Mouse (Mus musculus): ENCODE results near the gene Scarf1. TPM values are rescaled to one million over a fixed set of nuclear protein-coding genes. Genes with fewer than 3 reads are reported as not detected.

Scarf1 gene
- 1 to 10 TPM; 1.6 to 1.9 (median 1.7) TPM for total RNA-seq (2022)

DNA sequence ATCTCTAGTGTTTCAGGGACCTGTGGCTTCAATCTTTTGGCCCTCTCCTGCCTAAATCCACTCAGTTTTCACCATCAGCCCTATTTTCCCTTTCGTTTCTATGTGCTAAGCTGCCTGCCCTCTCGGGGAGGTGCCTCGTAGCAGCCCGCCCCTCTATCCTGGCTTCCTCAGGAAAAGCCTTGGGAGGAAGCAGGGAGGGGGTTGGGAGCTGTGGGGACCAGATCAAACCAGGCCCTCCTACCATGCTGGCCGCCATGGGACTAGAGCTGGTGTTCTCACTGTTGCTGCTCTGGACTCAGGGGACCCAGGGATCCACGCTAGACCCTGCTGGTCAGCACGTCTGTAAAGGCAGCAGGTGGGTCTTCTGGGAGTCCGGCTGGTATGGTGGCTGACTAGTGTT is at the start of gene Scarf1:
Gene Scarf1 (plus strand): TSS at position 205 of the 400 bp plus-strand sequence.
- DNase-seq (ENCODE audit: low spot score in 2 of 2): no peak

DNA sequence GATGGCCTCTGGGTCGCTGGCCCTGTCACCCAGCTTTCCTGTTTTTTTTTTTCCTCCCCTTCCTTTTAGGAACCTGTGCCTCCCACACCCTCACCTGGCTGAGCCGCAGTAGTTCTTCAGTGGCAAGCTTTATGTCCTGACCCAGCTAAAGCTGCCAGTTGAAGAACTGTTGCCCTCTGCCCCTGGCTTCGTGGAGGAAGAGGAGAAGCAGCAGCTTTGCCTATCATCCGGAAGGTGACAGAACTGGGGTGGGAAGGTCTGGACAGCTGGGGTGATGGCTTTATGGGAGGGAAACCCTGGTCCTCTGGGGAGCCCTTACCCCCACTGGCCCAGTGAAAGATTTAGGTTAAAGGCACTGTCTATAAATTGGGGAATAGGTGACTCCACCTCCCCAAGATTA is 49.7 kb upstream of the Scarf1 start:
- DNase-seq (ENCODE audit: low spot score in 2 of 2): no peak

GRCm38 (mm10) chr11:75464417-75464816 is 48.9 kb upstream of the Scarf1 start:
- DNase-seq (ENCODE audit: low spot score in 2 of 2): no peak

- DNase-seq (ENCODE audit: low spot score in 2 of 2): no peak
Observed at GRCm38 (mm10) chr11:75465051-75465450, 48.3 kb upstream of the Scarf1 start.

DNA sequence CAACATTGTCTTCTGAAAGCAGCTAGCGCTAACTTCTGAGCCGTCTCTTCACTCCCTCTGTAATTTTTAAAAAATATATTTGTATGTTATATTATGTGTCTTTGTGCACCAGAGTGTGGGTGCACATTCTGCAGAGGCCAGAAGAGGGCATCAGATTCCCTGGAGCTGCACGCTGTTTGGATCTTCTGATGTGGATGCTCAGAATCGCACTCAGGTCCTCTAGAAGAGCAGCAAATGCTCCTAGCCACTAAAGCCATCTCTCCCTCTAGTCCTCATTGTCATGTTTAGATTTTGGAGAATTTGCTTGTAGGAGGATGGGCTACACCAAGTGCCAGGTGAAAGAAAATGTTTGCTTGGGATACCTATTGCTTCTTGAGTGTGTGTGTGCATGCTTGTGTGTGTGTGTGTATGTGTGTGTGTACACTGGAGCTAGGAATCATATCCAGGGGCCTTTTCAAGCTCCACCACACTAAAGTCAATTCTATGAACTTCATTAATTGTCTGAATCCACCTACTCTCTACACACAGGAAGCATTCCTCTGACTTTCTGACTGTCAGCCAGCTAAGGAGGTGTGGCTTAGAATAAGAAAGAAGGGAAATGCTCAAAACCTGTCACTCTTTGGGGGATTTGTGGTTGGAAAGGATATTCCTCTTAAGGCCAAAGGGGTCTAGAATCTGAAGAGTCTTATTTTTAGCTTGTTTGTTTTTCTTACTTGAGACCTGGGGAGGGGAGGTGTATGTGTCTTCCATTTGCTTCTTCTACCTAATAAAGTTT is 46.4 kb upstream of the Scarf1 start:
- DNase-seq (ENCODE audit: low spot score in 2 of 2): no peak

- no peak for DNase-seq (ENCODE audit: low spot score in 2 of 2)
Observed at GRCm38 (mm10) chr11:75467512-75468215, 45.7 kb upstream of the Scarf1 start.

DNA sequence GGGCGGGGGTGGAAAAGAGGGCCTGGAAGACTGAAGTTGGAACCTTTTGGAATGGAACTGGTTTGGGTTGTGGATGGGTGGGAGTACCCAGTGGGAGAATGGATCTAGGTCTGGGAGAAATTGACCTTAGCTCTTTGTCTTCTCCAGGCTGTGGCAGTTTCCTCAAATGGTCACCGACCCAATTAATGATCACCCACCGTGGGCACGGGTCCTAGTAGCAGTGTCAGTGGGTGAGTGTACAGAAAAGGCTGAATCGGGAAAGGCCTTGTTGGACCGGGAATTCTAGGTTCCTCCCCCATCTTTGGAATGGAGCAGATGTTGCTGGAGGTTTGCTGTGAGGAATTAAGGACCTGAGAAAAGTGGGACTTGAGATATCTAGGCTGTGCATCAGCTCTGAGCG is 44.9 kb upstream of the Scarf1 start:
- no peak for DNase-seq (ENCODE audit: low spot score in 2 of 2)

- DNase-seq (ENCODE audit: low spot score in 2 of 2): no peak
Observed at GRCm38 (mm10) chr11:75469261-75469660, 44.1 kb upstream of the Scarf1 start.

DNA sequence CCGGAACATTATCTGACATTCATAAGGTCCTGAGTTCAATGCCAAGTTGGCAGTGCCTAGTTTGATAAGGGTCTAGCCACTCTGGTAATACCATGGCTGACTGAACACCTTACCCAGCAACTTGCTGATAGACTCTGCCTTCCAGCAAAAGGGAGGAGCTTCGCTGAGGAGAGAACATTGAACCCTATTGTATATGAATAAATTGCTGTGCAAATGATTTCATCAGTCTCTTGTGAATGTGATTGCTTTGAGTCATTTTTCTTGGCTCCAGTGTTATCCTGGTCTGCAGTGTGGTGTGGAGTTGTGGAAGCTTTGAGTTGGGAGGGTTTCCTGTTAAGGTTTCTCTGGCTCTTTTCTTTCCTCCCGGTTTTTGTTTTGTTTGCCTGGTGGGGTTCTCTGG is 42.7 kb upstream of the Scarf1 start:
- DNase-seq (ENCODE audit: low spot score in 2 of 2): no peak

GRCm38 (mm10) chr11:75472469-75473081 is 40.8 kb upstream of the Scarf1 start:
- DNase-seq (ENCODE audit: low spot score in 2 of 2): no peak

- no peak for DNase-seq (ENCODE audit: low spot score in 2 of 2)
Observed at GRCm38 (mm10) chr11:75473376-75473775, 40.0 kb upstream of the Scarf1 start.

DNA sequence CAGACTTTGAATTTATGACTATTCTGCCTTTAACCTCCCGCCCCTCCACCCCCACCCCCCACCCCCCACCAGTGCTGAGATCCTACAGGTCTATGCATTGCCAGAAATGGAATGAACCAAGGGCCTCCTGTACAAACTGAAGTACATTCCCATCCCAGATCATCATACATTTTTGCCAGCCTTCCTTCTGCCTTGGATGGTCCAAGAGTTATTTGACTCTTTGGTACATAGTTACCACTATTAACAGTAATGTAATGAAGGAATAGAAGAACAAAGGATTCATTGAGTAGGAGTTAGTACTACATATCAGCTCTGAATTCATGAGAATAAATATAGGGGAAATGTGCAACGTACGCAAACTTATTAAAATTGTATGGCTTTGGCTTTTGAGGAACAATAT is 27.1 kb upstream of the Scarf1 start:
- no peak for DNase-seq (ENCODE audit: low spot score in 2 of 2)

- peak; percentile 96 to 99 for DNase-seq (ENCODE audit: low spot score in 2 of 2)
Observed at GRCm38 (mm10) chr11:75486601-75487285, 26.6 kb upstream of the Scarf1 start, which contains the start of gene Prpf8. Gene Prpf8, plus strand, starts transcription at chr11:75486816.

DNA sequence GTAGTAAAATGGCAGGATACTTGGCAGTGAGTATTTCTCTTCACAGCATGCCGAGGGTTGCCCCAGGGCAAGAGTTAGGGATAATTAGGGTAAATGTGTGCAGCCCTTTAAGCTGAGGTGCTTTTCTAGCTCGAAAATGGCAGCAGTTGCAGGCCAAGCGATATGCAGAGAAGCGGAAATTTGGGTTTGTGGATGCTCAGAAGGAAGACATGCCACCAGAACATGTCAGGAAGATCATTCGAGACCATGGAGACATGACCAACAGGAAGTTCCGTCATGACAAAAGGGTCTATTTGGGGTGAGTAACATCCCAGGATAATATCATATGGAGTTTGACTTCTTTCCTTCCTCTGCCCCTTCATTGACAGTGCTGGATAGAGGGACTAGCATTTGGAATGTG is 25.8 kb upstream of the Scarf1 start:
- no peak for DNase-seq (ENCODE audit: low spot score in 2 of 2)

GRCm38 (mm10) chr11:75494296-75495049 is 18.9 kb upstream of the Scarf1 start:
- no peak for DNase-seq (ENCODE audit: low spot score in 2 of 2)

- no peak for DNase-seq (ENCODE audit: low spot score in 2 of 2)
Observed at GRCm38 (mm10) chr11:75498126-75498525, 15.2 kb upstream of the Scarf1 start.

GRCm38 (mm10) chr11:75508162-75508561 is 5.2 kb upstream of the Scarf1 start:
- no peak for DNase-seq (ENCODE audit: low spot score in 2 of 2)

DNA sequence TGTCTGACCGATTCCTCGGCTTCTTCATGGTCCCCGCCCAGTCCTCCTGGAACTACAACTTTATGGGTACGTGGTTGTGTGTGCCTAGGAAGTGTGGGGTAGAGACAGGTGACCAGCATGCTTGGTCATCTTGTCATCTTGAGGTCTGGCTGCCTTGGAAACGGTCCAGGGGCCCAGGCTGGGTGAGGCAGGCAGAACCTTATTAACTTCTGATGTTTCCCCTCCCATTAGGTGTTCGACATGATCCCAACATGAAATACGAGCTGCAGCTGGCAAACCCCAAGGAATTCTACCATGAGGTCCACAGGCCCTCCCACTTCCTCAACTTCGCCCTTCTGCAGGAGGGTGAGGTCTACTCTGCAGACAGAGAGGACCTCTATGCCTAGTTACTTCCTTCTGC is 4.4 kb upstream of the Scarf1 start:
- no peak for DNase-seq (ENCODE audit: low spot score in 2 of 2)

GRCm38 (mm10) chr11:75509741-75510626 is 3.4 kb upstream of the Scarf1 start, which contains the start of gene Rilp:
Gene Rilp, plus strand, starts transcription at chr11:75510094.
- peak; percentile 32 to 37 for DNase-seq (ENCODE audit: low spot score in 2 of 2)

- DNase-seq (ENCODE audit: low spot score in 2 of 2): peak; percentile 70 to 86
Observed at GRCm38 (mm10) chr11:75510627-75510993, 2.7 kb upstream of the Scarf1 start.

Data from left cerebral cortex, adult 8-10 months (tissue).